Mouse (Mus musculus) 3T3-L1 (cell line): Measurements from ENCODE around the gene Acy3.

ENCODE experiments used
- DNase-seq: peaks from one replicate; pipeline ENCODE4 v3.0.0-alpha.2; 2015; ENCODE audit warnings: low read depth, low spot score

Gene Acy3

GRCm38 (mm10) chr19:4003112-4003511 is 16.7 kb downstream of the Acy3 start, which contains the start of gene Doc2g:
TSS of gene Doc2g (plus strand) at chr19:4003313.
- no peak for DNase-seq

- no peak for DNase-seq
Measured at GRCm38 (mm10) chr19:4003641-4004040, 17.3 kb downstream of the Acy3 start.

GRCm38 (mm10) chr19:4004331-4004730 is 18.0 kb downstream of the Acy3 start:
- no peak for DNase-seq

- DNase-seq, result no peak
Measured at GRCm38 (mm10) chr19:4005091-4005490, 18.7 kb downstream of the Acy3 start.

- DNase-seq, result no peak
Measured at GRCm38 (mm10) chr19:4005971-4006370, 19.6 kb downstream of the Acy3 start.

- no peak for DNase-seq
Measured at GRCm38 (mm10) chr19:4011086-4011485, 24.7 kb downstream of the Acy3 start.

GRCm38 (mm10) chr19:4012432-4013022 is 26.2 kb downstream of the Acy3 start, which contains the start of gene Ndufv1:
TSS of gene Ndufv1 (minus strand) at chr19:4012806.
- peak; percentile 100 for DNase-seq

- DNase-seq, result no peak
Measured at GRCm38 (mm10) chr19:4013066-4013465, 26.7 kb downstream of the Acy3 start.

- DNase-seq, result no peak
Measured at GRCm38 (mm10) chr19:4014802-4015201, 28.4 kb downstream of the Acy3 start.

- no peak for DNase-seq
Measured at GRCm38 (mm10) chr19:4015635-4016034, 29.3 kb downstream of the Acy3 start.

GRCm38 (mm10) chr19:4017921-4018587 is 31.7 kb downstream of the Acy3 start:
- no peak for DNase-seq

GRCm38 (mm10) chr19:4018743-4019583 is 32.6 kb downstream of the Acy3 start:
- peak; percentile 98 for DNase-seq

- DNase-seq, result no peak
Measured at GRCm38 (mm10) chr19:4023185-4023584, 36.8 kb downstream of the Acy3 start.

- DNase-seq, result no peak
Measured at GRCm38 (mm10) chr19:4027576-4027975, 41.2 kb downstream of the Acy3 start.

GRCm38 (mm10) chr19:4032668-4033067 is 46.3 kb downstream of the Acy3 start:
- DNase-seq, result no peak

- DNase-seq, result no peak
Measured at GRCm38 (mm10) chr19:4033298-4033697, 46.9 kb downstream of the Acy3 start.

GRCm38 (mm10) chr19:4033742-4034141 is 47.4 kb downstream of the Acy3 start:
- DNase-seq, result no peak

- peak; percentile 53 for DNase-seq
Measured at GRCm38 (mm10) chr19:4036327-4037045, 50.1 kb downstream of the Acy3 start.

- DNase-seq, result peak; percentile 27
Measured at GRCm38 (mm10) chr19:4037154-4037787, 50.9 kb downstream of the Acy3 start.

- peak; percentile 96 for DNase-seq
Measured at GRCm38 (mm10) chr19:4037788-4038232, 51.4 kb downstream of the Acy3 start, which contains the start of gene Gstp1. TSS of gene Gstp1 (minus strand) at chr19:4037985.
